Mouse (Mus musculus) testis, adult 2 months (tissue): ENCODE measurements around the gene Ppp1r15b. TPM values are rescaled to one million over a fixed set of nuclear protein-coding genes. Genes with fewer than 3 reads are reported as not detected.

ENCODE experiments used
- H3K27ac ChIP-seq: fragments of 200-500 bp; 2 replicates; pipeline ENCODE4 v1.5.1; 2012; ENCODE audit warnings: low read depth, low read length; ENCODE audit not compliant: control insufficient read depth, insufficient read depth
- H3K27me3 ChIP-seq: fragments of 200-500 bp; 2 replicates; pipeline ENCODE4 v1.6.1; 2012; ENCODE audit warnings: mild to moderate bottlenecking, low read length, moderate library complexity; ENCODE audit not compliant: control insufficient read depth, insufficient read depth
- H3K36me3 ChIP-seq: fragments of 200-500 bp; 2 replicates; pipeline ENCODE4 v1.6.1; 2012; ENCODE audit warnings: mild to moderate bottlenecking, low read length; ENCODE audit not compliant: control insufficient read depth, insufficient read depth
- H3K4me1 ChIP-seq: fragments of 200-500 bp; 2 replicates; pipeline ENCODE4 v1.6.1; 2012; ENCODE audit warnings: low read length; ENCODE audit not compliant: control insufficient read depth, insufficient read depth
- H3K4me3 ChIP-seq: fragments of 200-500 bp; 2 replicates; pipeline ENCODE4 v1.5.1; 2012; ENCODE audit warnings: low read depth, mild to moderate bottlenecking, low read length, moderate library complexity, mixed read lengths; ENCODE audit not compliant: control insufficient read depth
- CTCF ChIP-seq: fragments of 200-500 bp; IDR thresholded peaks from 2 replicates; pipeline ENCODE4 v1.5.1; 2012; ENCODE audit warnings: low read depth, mild to moderate bottlenecking, inconsistent platforms, low read length, moderate library complexity; ENCODE audit not compliant: control insufficient read depth, insufficient read depth, insufficient replicate concordance
- POLR2A ChIP-seq: fragments of 200-500 bp; IDR thresholded peaks from 2 replicates; pipeline ENCODE4 v1.6.1; 2012; ENCODE audit warnings: low read depth, mild to moderate bottlenecking, inconsistent platforms, low read length, moderate library complexity; ENCODE audit not compliant: control insufficient read depth
- polyA plus RNA-seq: library from polyadenylated mRNA; depleted of rRNA; stranded (reverse); fragments of >200 nt; gene quantifications from 2 replicates; pipeline ENCODE4 v1.2.3, GENCODE M21; 2012

The Ppp1r15b gene
- polyA plus RNA-seq, 1 experiment = 11.1 TPM

- Histone ChIP-seq H3K36me3 (no peaks in the 10 kb centered on the region), H3K27ac (no peak overlapping the region), H3K4me3 (no peak overlapping the region), H3K27me3 (no peaks in the 10 kb centered on the region), H3K4me1 (peaks cover 6% of the 10 kb centered on the region)
- TF ChIP-seq CTCF (no peak), POLR2A (no peak)
Measured at GRCm38 (mm10) chr1:133148122-133148521, 17.2 kb downstream of the Ppp1r15b start.

DNA sequence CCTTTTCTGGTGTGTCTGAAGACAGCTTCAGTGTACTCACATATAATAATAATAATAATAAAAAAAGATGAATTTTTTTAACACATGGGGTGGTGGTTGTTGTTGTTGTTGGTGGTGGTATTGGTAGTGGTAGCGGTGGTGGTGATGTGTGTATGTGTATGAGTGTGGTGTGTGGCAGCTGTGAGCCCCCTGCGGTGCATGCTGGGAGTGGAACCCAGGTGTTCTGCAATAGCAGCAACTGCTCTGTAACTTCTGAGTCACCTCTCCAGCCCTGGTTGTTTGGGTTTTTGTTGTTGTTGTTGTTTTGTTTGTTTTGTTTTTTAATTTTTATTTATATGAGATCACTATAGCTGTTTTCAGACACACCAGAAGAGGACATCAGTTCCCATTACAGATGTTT is 19.6 kb downstream of the Ppp1r15b start:
- Histone ChIP-seq H3K36me3 (no peaks in the 10 kb centered on the region), H3K4me1 (peaks cover 6% of the 10 kb centered on the region), H3K4me3 (no peak overlapping the region), H3K27me3 (no peaks in the 10 kb centered on the region), H3K27ac (no peak overlapping the region)
- TF ChIP-seq POLR2A (no peak), CTCF (no peak)

DNA sequence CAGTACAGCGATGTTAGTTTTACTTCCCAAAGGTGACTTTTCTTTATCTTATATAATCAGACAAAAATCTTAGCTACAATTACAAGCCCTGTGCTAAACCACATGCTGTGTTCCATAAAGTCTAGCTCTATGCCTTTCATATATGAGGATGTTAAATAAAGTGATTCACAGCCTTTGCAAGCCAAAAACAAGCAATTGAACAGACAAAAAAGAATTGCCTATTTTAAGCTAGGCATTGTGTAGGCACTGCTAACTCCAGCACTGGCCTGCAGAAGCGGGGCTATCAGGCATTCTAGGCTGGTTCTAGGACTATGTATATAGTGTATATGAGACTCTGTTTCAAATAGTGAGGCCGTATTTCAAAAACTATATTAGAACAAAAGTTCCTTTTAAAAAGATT is 21.3 kb downstream of the Ppp1r15b start:
- H3K4me1 ChIP-seq = no peaks in the 10 kb centered on the region
- H3K27ac ChIP-seq = no peak overlapping the region
- no peak for TF ChIP-seq CTCF
- TF ChIP-seq POLR2A = no peak
- H3K4me3 ChIP-seq = no peak overlapping the region
- no peaks in the 10 kb centered on the region for H3K27me3 ChIP-seq
- H3K36me3 ChIP-seq = no peaks in the 10 kb centered on the region

DNA sequence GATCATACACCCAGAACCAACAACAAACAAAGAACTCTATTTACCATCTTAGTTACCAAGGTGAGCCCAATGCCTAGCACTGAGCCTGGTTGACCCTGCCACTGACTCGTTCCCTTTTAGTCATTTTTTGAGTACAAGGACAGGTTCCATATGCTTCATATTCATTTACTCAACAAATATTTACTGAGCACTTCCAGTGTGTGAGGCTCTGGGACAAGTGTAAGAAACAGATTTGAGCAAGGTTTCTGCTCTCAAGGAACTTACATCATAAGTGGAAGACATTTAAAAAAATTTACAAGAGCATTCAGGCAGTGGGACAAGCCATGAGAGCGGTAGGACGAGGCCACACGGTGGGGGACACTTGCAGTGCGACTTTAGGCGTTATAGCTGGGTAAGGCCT is 24.3 kb downstream of the Ppp1r15b start:
- no peak overlapping the region for H3K4me3 ChIP-seq
- no peak overlapping the region for H3K27ac ChIP-seq
- TF ChIP-seq CTCF (no peak), POLR2A (no peak)
- no peaks in the 10 kb centered on the region for H3K4me1 ChIP-seq
- no peaks in the 10 kb centered on the region for H3K27me3 ChIP-seq
- no peaks in the 10 kb centered on the region for H3K36me3 ChIP-seq

DNA sequence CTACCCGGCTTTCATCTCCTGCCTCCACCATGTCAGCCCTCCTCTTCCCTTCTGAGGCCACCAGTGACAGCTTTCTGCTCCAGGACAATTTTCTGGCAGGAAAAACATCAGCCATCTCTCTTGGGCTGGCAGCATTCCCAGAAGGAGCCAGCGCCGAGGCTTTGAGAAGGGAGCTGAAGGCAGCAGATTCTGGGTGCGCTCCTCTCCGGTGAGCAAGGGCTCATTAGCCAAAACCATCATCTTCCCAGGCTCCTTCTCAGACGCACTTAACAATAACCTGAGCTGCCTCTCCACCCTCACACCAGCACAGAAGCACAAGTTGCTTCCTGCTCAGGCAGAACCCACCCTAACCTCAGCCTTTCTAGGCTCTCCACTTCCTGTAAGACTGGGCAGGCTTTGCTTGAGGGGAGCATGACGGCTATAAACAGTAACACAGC is 28.2 kb downstream of the Ppp1r15b start:
- no peak for TF ChIP-seq POLR2A
- TF ChIP-seq CTCF = no peak
- H3K36me3 ChIP-seq = no peaks in the 10 kb centered on the region
- no peak overlapping the region for H3K4me3 ChIP-seq
- H3K27me3 ChIP-seq = peaks cover 3% of the 10 kb centered on the region
- peaks cover 3% of the 10 kb centered on the region for H3K4me1 ChIP-seq
- H3K27ac ChIP-seq = no peak overlapping the region

- TF ChIP-seq CTCF = no peak
- TF ChIP-seq POLR2A = no peak
- no peak overlapping the region for H3K4me3 ChIP-seq
Measured at GRCm38 (mm10) chr1:133161559-133161958, 30.6 kb downstream of the Ppp1r15b start.

DNA sequence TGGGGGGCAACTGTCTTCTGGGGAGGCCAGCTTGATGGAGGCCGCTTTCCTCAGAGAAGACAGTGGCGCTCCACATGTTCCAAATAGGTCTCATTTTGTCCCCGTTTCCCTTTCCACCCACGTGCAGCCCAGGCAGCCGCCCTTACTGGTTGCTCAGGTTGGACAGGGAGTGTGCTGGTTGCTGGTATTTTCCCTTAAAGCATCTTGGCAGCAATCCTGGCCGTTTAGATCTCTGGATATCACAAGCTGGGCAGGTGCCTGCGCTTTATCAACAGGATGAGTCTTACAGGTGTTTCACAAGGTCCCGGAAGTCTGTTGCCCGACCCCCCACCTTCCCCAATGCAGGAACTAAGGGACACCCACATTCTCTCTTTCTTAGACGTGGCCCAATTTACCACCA is 31.1 kb downstream of the Ppp1r15b start:
- Histone ChIP-seq H3K27me3 (peaks cover 3% of the 10 kb centered on the region), H3K4me3 (no peak overlapping the region), H3K27ac (no peak overlapping the region), H3K36me3 (no peaks in the 10 kb centered on the region), H3K4me1 (peaks cover 6% of the 10 kb centered on the region)
- TF ChIP-seq CTCF = no peak
- no peak for TF ChIP-seq POLR2A

More at GRCm38 (mm10) chr1:133161559-133161958, 30.6 kb downstream of the Ppp1r15b start:
- peaks cover 6% of the 10 kb centered on the region for H3K4me1 ChIP-seq
- H3K36me3 ChIP-seq = no peaks in the 10 kb centered on the region
- no peak overlapping the region for H3K27ac ChIP-seq
- H3K27me3 ChIP-seq = peaks cover 3% of the 10 kb centered on the region

DNA sequence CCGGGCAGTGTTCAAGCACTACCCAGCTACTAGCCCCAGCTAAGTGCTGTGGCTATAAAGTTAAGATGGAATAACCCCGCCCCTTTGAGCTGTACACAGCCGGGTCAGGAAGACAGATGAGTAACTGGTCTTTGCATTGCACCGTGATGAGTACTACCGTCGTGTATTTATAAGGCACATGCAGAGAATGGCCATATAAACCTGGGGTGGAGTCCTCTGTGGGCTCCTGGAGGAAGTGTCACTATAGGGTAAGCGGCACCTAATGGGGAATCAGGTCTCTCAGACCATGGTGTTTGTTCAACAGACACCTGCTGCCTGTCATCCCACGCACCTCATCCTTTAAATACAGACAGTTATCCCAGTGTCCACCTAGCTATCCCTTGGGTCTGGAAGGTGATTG is 32.0 kb downstream of the Ppp1r15b start:
- Histone ChIP-seq H3K4me1 (peaks cover 6% of the 10 kb centered on the region), H3K36me3 (no peaks in the 10 kb centered on the region), H3K4me3 (no peak overlapping the region), H3K27ac (no peak overlapping the region), H3K27me3 (peaks cover 3% of the 10 kb centered on the region)
- TF ChIP-seq CTCF (no peak), POLR2A (no peak)

DNA sequence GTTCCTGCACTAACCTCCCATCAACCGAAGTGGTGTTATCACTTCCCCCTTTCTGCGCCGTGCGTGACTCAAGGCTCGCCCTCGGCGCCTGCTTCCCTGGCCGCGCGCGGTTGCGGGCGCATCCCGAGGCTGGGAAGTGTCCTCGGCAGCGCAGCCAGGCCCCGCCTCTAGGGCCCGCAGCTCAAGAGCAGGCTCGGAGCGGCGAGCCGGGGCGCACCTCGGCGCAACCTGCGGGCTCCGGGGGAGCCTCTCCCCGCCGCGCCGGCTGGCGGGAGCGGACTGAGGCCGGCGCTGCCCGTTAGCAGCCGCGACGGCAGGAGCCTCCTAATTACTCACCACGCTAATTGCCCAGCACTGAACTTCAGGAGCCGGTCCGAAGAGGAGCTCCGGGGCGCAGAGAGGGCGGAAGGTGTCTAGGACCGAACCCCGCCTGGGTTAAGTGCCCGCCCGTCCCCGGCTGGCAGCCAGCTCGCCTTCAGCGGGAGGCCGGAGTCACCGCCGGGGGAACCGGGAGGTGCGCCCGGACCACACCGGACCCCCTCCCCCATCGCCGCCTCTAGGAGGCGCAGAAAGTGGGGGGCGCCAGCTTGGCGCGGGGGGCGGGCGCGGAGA is 33.0 kb downstream of the Ppp1r15b start, which contains the start of gene Plekha6:
Gene Plekha6, plus strand, starts transcription at position 391 of the 612 bp plus-strand sequence.
- H3K27me3 ChIP-seq = peaks cover 3% of the 10 kb centered on the region
- no peaks in the 10 kb centered on the region for H3K36me3 ChIP-seq
- no peak within 1 kb of the TSS for H3K27ac ChIP-seq
- H3K4me1 ChIP-seq = peaks cover 10% of the 10 kb centered on the region
- TF ChIP-seq POLR2A (no peak), CTCF (no peak)
- H3K4me3 ChIP-seq = peak within 1 kb of the TSS; percentile 67
